Mouse (Mus musculus) midbrain, embryonic 15.5 days (tissue): ENCODE measurements around the gene Ccdc167. TPM values are rescaled to one million over a fixed set of nuclear protein-coding genes. Genes with fewer than 3 reads are reported as not detected.
A peak's percentile ranks its signal among the peaks of the same experiment; 100 is the strongest.

Source experiments
- ATAC-seq: fragments of 200-750 bp; cut with Nextera tagmentation; replicated peaks from 2 replicates; pipeline ENCODE4 v1.8.0; 2017; ENCODE audit warnings: moderate TSS enrichment
- H3K27ac ChIP-seq: fragments of 300-500 bp; sonication (generic); 2 replicates; pipeline ENCODE4 v1.5.1; 2015; ENCODE audit warnings: mild to moderate bottlenecking, inconsistent platforms
- H3K27me3 ChIP-seq: fragments of 300-500 bp; sonication (generic); replicated peaks from 2 replicates; pipeline ENCODE4 v1.6.1; 2015; ENCODE audit warnings: inconsistent platforms
- H3K36me3 ChIP-seq: fragments of 300-500 bp; sonication (generic); replicated peaks from 2 replicates; pipeline ENCODE4 v1.6.1; 2015; ENCODE audit warnings: inconsistent platforms
- H3K4me1 ChIP-seq: fragments of 300-500 bp; sonication (generic); 2 replicates; pipeline ENCODE4 v1.6.1; 2015; ENCODE audit warnings: inconsistent platforms
- H3K4me2 ChIP-seq: fragments of 300-500 bp; sonication (generic); 2 replicates; pipeline ENCODE4 v1.6.1; 2015; ENCODE audit warnings: inconsistent platforms, mild to moderate bottlenecking, moderate library complexity
- H3K4me3 ChIP-seq: fragments of 300-500 bp; sonication (generic); 2 replicates; pipeline ENCODE4 v1.5.1; 2015; ENCODE audit warnings: mild to moderate bottlenecking, inconsistent platforms
- H3K9ac ChIP-seq: fragments of 300-500 bp; sonication (generic); 2 replicates; pipeline ENCODE4 v1.6.1; 2015; ENCODE audit warnings: mild to moderate bottlenecking, inconsistent platforms
- H3K9me3 ChIP-seq: fragments of 300-500 bp; sonication (generic); 2 replicates; pipeline ENCODE4 v1.6.1; 2016; ENCODE audit warnings: inconsistent platforms
- WGBS: fragments of 180-500 bp; shearing (Covaris S2); methylation state at CpG from one replicate; pipeline ENCODE4 v1.1.7; 2015; ENCODE audit warnings: mixed read lengths; 5-methylcytosine and 5-hydroxymethylcytosine counted together
- polyA plus RNA-seq: library from polyadenylated mRNA; unstranded; fragments of >200 nt; fragmentation: Nextera tagmentation; extraction: Ambion mirVana; gene quantifications from 2 replicates; pipeline ENCODE4 v1.2.1, GENCODE M21; 2015

Gene Ccdc167
- polyA plus RNA-seq, result 9.3 and 10.4 TPM in 2 replicates

GRCm38 (mm10) chr17:29716732-29717445, at the start of gene Ccdc167:
Ccdc167 (minus strand) TSS chr17:29717044.
- Histone ChIP-seq H3K27me3 (no peaks in the 10 kb centered on the region), H3K4me1 (peaks cover 19% of the 10 kb centered on the region), H3K4me2 (peak within 1 kb of the TSS; percentile 77), H3K9ac (peak within 1 kb of the TSS; percentile 52), H3K36me3 (no peaks in the 10 kb centered on the region), H3K4me3 (peak within 1 kb of the TSS; percentile 53), H3K27ac (peak within 1 kb of the TSS; percentile 74), H3K9me3 (no peaks in the 10 kb centered on the region)
- peak; percentile 97 for ATAC-seq
- 5% methylated on average over 41 of the region's 41 CpGs for WGBS

- no peaks in the 10 kb centered on the region for H3K4me1 ChIP-seq
- H3K9me3 ChIP-seq, result no peaks in the 10 kb centered on the region
- WGBS, result 90% methylated on average over 9 of the region's 9 CpGs
- H3K27me3 ChIP-seq, result no peaks in the 10 kb centered on the region
- no peaks in the 10 kb centered on the region for H3K36me3 ChIP-seq
- no peak overlapping the region for H3K4me2 ChIP-seq
- H3K27ac ChIP-seq, result no peak overlapping the region
- no peak for ATAC-seq
- no peak overlapping the region for H3K9ac ChIP-seq
- H3K4me3 ChIP-seq, result no peak overlapping the region
Measured at GRCm38 (mm10) chr17:29765380-29765779, 48.5 kb upstream of the Ccdc167 start.

DNA sequence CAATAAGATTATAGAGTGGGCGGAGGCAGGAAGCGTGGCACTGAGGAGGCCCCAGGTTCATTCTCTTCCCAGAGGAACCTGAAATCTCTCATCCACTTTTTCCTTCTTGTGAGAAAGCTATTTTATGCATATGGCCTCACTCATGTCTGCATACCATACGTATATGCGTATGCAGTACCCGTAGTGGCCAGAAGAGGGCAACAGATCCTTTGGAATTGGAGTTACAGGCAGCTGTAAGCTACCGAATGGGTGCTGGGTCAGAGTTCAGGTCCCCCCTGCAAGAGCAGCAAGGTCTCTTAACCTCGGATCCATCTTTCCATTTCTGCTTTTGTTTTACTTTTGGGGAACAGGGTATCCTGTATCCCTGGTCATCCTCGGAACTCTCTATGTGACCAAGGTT, 45.7 kb upstream of the Ccdc167 start:
- WGBS, result 73% methylated on average over 8 of the region's 8 CpGs
- Histone ChIP-seq H3K9me3 (no peaks in the 10 kb centered on the region), H3K36me3 (no peaks in the 10 kb centered on the region), H3K4me3 (no peak overlapping the region), H3K4me2 (no peak overlapping the region), H3K9ac (no peak overlapping the region), H3K27me3 (no peaks in the 10 kb centered on the region), H3K4me1 (no peaks in the 10 kb centered on the region; the same call in 1 of the 2 replicates), H3K27ac (no peak overlapping the region)
- ATAC-seq, result no peak

GRCm38 (mm10) chr17:29761938-29762337, 45.1 kb upstream of the Ccdc167 start:
- Histone ChIP-seq H3K4me2 (no peak overlapping the region), H3K27ac (no peak overlapping the region), H3K27me3 (no peaks in the 10 kb centered on the region), H3K9me3 (no peaks in the 10 kb centered on the region), H3K4me3 (no peak overlapping the region), H3K36me3 (no peaks in the 10 kb centered on the region), H3K4me1 (no peaks in the 10 kb centered on the region; the same call in 1 of the 2 replicates), H3K9ac (no peak overlapping the region)
- ATAC-seq, result no peak
- 74% methylated on average over 9 of the region's 9 CpGs for WGBS

- Histone ChIP-seq H3K4me2 (no peak overlapping the region), H3K36me3 (no peaks in the 10 kb centered on the region), H3K4me1 (peaks cover 8% of the 10 kb centered on the region; the same call in 1 of the 2 replicates), H3K27me3 (no peaks in the 10 kb centered on the region), H3K27ac (0 out of 2 replicates have a peak overlapping the region, but pooled peaks have one; percentile 6), H3K9me3 (no peaks in the 10 kb centered on the region), H3K4me3 (no peak overlapping the region), H3K9ac (no peak overlapping the region)
- ATAC-seq, result no peak
- 80% methylated on average over 21 of the region's 21 CpGs for WGBS
Measured at GRCm38 (mm10) chr17:29760404-29761375, 43.8 kb upstream of the Ccdc167 start.

- peaks cover 9% of the 10 kb centered on the region; the same call in 1 of the 2 replicates for H3K4me1 ChIP-seq
- no peaks in the 10 kb centered on the region for H3K27me3 ChIP-seq
- 69% methylated on average over 19 of the region's 19 CpGs for WGBS
- H3K9ac ChIP-seq, result no peak overlapping the region
- H3K9me3 ChIP-seq, result no peaks in the 10 kb centered on the region
- H3K36me3 ChIP-seq, result no peaks in the 10 kb centered on the region
- peak overlapping the region; percentile 6 for H3K27ac ChIP-seq
- no peak overlapping the region for H3K4me2 ChIP-seq
- no peak overlapping the region for H3K4me3 ChIP-seq
- no peak for ATAC-seq
Measured at GRCm38 (mm10) chr17:29759963-29760362, 43.1 kb upstream of the Ccdc167 start.

DNA sequence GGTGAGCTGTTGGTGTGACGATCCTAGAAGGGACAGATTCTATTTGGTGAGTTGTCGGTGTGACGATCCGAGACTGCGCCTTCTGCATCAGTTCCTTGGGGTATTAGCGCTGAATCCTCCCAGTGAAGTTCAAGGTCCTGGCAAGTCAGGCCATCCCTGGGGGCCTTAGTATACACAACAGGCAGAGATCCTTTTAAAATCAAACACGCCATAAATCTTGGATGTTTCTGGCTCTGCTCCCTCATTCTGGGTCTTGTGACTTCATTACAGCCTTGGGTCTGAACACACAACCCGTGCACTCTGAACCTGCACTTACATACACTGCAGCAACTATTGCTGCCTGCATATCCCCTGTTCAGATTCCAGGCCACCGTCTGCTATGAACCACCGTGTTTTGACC, 39.5 kb upstream of the Ccdc167 start:
- ATAC-seq, result no peak
- no peaks in the 10 kb centered on the region for H3K36me3 ChIP-seq
- no peaks in the 10 kb centered on the region for H3K9me3 ChIP-seq
- no peak overlapping the region for H3K9ac ChIP-seq
- no peak overlapping the region for H3K4me2 ChIP-seq
- H3K27me3 ChIP-seq, result no peaks in the 10 kb centered on the region
- H3K4me3 ChIP-seq, result no peak overlapping the region
- no peak overlapping the region for H3K27ac ChIP-seq
- 72% methylated on average over 10 of the region's 10 CpGs for WGBS
- H3K4me1 ChIP-seq, result peaks cover 9% of the 10 kb centered on the region; the same call in 1 of the 2 replicates

DNA sequence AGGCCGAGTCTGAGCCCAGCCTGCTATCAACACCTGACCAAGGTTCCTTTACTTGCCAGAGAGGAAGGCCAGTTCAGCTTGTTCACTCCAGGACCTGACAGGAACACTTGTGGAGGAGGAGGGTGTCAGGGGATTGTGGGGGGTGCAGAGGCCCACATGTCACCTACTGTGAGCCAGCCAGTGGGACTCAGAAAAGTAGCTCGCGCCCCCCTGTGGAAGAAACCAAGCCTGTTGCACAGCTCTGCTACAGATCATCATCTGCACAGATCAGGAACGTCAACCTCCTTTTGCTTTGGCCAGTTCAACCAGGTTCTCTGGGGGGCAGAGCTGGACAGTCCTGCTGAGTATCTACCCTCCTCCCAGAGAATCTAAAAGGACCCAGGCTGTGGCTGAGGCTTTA, 37.7 kb upstream of the Ccdc167 start:
- Histone ChIP-seq H3K9ac (no peak overlapping the region), H3K27ac (no peak overlapping the region), H3K9me3 (no peaks in the 10 kb centered on the region), H3K27me3 (no peaks in the 10 kb centered on the region), H3K4me3 (no peak overlapping the region), H3K4me2 (no peak overlapping the region), H3K36me3 (no peaks in the 10 kb centered on the region), H3K4me1 (peaks cover 18% of the 10 kb centered on the region)
- 47% methylated on average over 4 of the region's 4 CpGs for WGBS
- no peak for ATAC-seq

- Histone ChIP-seq H3K4me3 (no peak overlapping the region), H3K9ac (no peak overlapping the region), H3K4me2 (no peak overlapping the region), H3K4me1 (peaks cover 39% of the 10 kb centered on the region), H3K27me3 (no peaks in the 10 kb centered on the region), H3K36me3 (no peaks in the 10 kb centered on the region), H3K9me3 (no peaks in the 10 kb centered on the region), H3K27ac (no peak overlapping the region)
- no peak for ATAC-seq
- WGBS, result 44% methylated on average over 6 of the region's 6 CpGs
Measured at GRCm38 (mm10) chr17:29747466-29747865, 30.6 kb upstream of the Ccdc167 start.

- Histone ChIP-seq H3K4me3 (no peak overlapping the region), H3K27ac (peak overlapping the region; percentile 77), H3K36me3 (no peaks in the 10 kb centered on the region), H3K9ac (no peak overlapping the region), H3K9me3 (no peaks in the 10 kb centered on the region), H3K4me2 (peak overlapping the region; percentile 4; the same call in 1 of the 2 replicates), H3K27me3 (no peaks in the 10 kb centered on the region), H3K4me1 (peaks cover 36% of the 10 kb centered on the region)
- peak; percentile 60; the same call in 1 of the 2 replicates for ATAC-seq
- WGBS, result 29% methylated on average over 22 of the region's 22 CpGs
Measured at GRCm38 (mm10) chr17:29737849-29738804, 21.3 kb upstream of the Ccdc167 start.

- no peak overlapping the region for H3K4me3 ChIP-seq
- peaks cover 44% of the 10 kb centered on the region for H3K4me1 ChIP-seq
- H3K27ac ChIP-seq, result peak overlapping the region; percentile 77
- H3K9ac ChIP-seq, result peak overlapping the region; percentile 1; the same call in 1 of the 2 replicates
- no peaks in the 10 kb centered on the region for H3K36me3 ChIP-seq
- peak; percentile 67 for ATAC-seq
- no peak overlapping the region for H3K4me2 ChIP-seq
- H3K27me3 ChIP-seq, result no peaks in the 10 kb centered on the region
- H3K9me3 ChIP-seq, result no peaks in the 10 kb centered on the region
- 11% methylated on average over 15 of the region's 15 CpGs for WGBS
Measured at GRCm38 (mm10) chr17:29736448-29737014, 19.7 kb upstream of the Ccdc167 start.
